Mouse (Mus musculus) liver, embryonic 14.5 days (tissue): ENCODE measurements around the gene Uchl5.

Experiments used
- CTCF ChIP-seq: IDR thresholded peaks from 2 replicates; pipeline ENCODE4 v1.5.1; 2016; ENCODE audit warnings: antibody characterized with exemption, low read depth, control low read depth
- EP300 ChIP-seq: IDR thresholded peaks from 2 replicates; pipeline ENCODE4 v1.6.1; 2016; ENCODE audit warnings: antibody characterized with exemption, low read depth

- TF ChIP-seq CTCF, result no peak
- no peak for TF ChIP-seq EP300
These were observed 37.4 kb upstream of the Uchl5 start for GRCm38 (mm10) chr1:143739361-143740350.
